Mouse (Mus musculus) G1E (cell line): Measurements from ENCODE around the gene Cnksr1. TPM values are rescaled to one million over a fixed set of nuclear protein-coding genes. Genes with fewer than 3 reads are reported as not detected.

ENCODE experiments used
- ATAC-seq: 2 replicates; pipeline ENCODE4 v1.8.0; 2016; ENCODE audit warnings: mild to moderate bottlenecking; ENCODE audit not compliant: insufficient number of reproducible peaks, poor library complexity, low FRiP score, severe bottlenecking; ENCODE audit errors: extremely low read depth
- DNase-seq: peaks from one replicate; pipeline ENCODE4 v3.0.0; 2012; ENCODE audit warnings: low spot score
- H3K27me3 ChIP-seq: 2 replicates; pipeline ENCODE4 v1.6.1; 2012; ENCODE audit warnings: mild to moderate bottlenecking, low read length, inconsistent platforms; ENCODE audit not compliant: insufficient read depth
- H3K36me3 ChIP-seq: replicated peaks from 2 replicates; pipeline ENCODE3; 2012; ENCODE audit warnings: mild to moderate bottlenecking, inconsistent platforms
- H3K4me1 ChIP-seq: 2 replicates; pipeline ENCODE4 v1.6.1; 2012; ENCODE audit warnings: low read depth, low read length, inconsistent platforms, mixed read lengths; ENCODE audit not compliant: insufficient read depth
- H3K4me3 ChIP-seq: 2 replicates; pipeline ENCODE4 v1.5.1; 2012; ENCODE audit warnings: low read depth, mild to moderate bottlenecking, inconsistent platforms, low read length, moderate library complexity, mixed read lengths
- H3K9me3 ChIP-seq: replicated peaks from 2 replicates; pipeline ENCODE4 v1.6.1; 2012; ENCODE audit warnings: inconsistent platforms
- CTCF ChIP-seq: IDR thresholded peaks from 2 replicates; pipeline ENCODE4 v1.5.1; 2012; ENCODE audit warnings: low read depth, low read length, inconsistent platforms, mixed read lengths
- GATA1 ChIP-seq: IDR thresholded peaks from 2 replicates; pipeline ENCODE4 v1.6.1; 2012; ENCODE audit warnings: borderline replicate concordance, low read length, inconsistent platforms, mixed read lengths
- GATA2 ChIP-seq: IDR thresholded peaks from 2 replicates; pipeline ENCODE4 v1.6.1; 2012; ENCODE audit warnings: low read depth, low read length, inconsistent platforms, borderline replicate concordance
- POLR2AphosphoS5 ChIP-seq: IDR thresholded peaks from 2 replicates; pipeline ENCODE4 v1.6.1; 2012; ENCODE audit warnings: low read depth, low read length, inconsistent platforms; ENCODE audit not compliant: insufficient replicate concordance
- TAL1 ChIP-seq: conservative IDR thresholded peaks from 2 replicates; pipeline ENCODE4 v1.6.1; 2012; ENCODE audit warnings: low read depth, low read length, inconsistent platforms, mixed read lengths
- polyA plus RNA-seq: library from polyadenylated mRNA; stranded (reverse); fragments of >175 nt; gene quantifications from 2 replicates; pipeline ENCODE4 v1.2.3, GENCODE M21; 2012
- total RNA-seq, 2 experiments: library from RNA; stranded (forward) in 1 of 2; stranded (reverse) in 1 of 2; fragments of 200-1000 nt in 1 of 2; fragments of >200 nt in 1 of 2; fragmentation: Nextera tagmentation in 1 of 2; gene quantifications; 2 replicates each; pipeline ENCODE4 v1.2.3; 2014 to 2017

The Cnksr1 gene
- total and polyA plus RNA-seq, 3 experiments = 0.44 TPM; not detected in 2

GRCm38 (mm10) chr4:134250116-134250929 is 12.1 kb upstream of the Cnksr1 start:
- Histone ChIP-seq H3K4me1 (peaks cover 36% of the 10 kb centered on the region), H3K4me3 (peak overlapping the region; percentile 60; the same call in 1 of the 2 replicates), H3K27me3 (peaks cover 92% of the 10 kb centered on the region), H3K36me3 (no peaks in the 10 kb centered on the region), H3K9me3 (peaks cover 13% of the 10 kb centered on the region)
- TF ChIP-seq GATA2 (no peak), TAL1 (no peak), CTCF (no peak), GATA1 (no peak), POLR2AphosphoS5 (no peak)
- no peak for ATAC-seq
- no peak for DNase-seq

GRCm38 (mm10) chr4:134249651-134250050 is 11.5 kb upstream of the Cnksr1 start:
- TF ChIP-seq CTCF (0 out of 2 replicates have a peak, but pooled peaks have one; percentile 10), POLR2AphosphoS5 (no peak), GATA1 (no peak)
- Histone ChIP-seq H3K36me3 (peaks cover under 1% of the 10 kb centered on the region), H3K9me3 (peaks cover 13% of the 10 kb centered on the region), H3K4me1 (peaks cover 39% of the 10 kb centered on the region), H3K4me3 (peak overlapping the region; percentile 60; the same call in 1 of the 2 replicates), H3K27me3 (peaks cover 86% of the 10 kb centered on the region)
- ATAC-seq (no peak), DNase-seq (peak; percentile 65)

GRCm38 (mm10) chr4:134246719-134247258 is 8.6 kb upstream of the Cnksr1 start, which contains the start of gene Gm30191:
Gene Gm30191, plus strand, starts transcription at chr4:134246935.
- TF ChIP-seq GATA2 (no peak), GATA1 (no peak), TAL1 (no peak), CTCF (no peak)
- H3K9me3 ChIP-seq = peaks cover 10% of the 10 kb centered on the region
- H3K4me1 ChIP-seq = peaks cover 48% of the 10 kb centered on the region
- peaks cover 58% of the 10 kb centered on the region for H3K27me3 ChIP-seq
- peak within 1 kb of the TSS; percentile 86; the same call in 1 of the 2 replicates for H3K4me3 ChIP-seq
- ATAC-seq (no peak), DNase-seq (no peak)
- peaks cover 20% of the 10 kb centered on the region for H3K36me3 ChIP-seq

- TF ChIP-seq GATA2 = no peak
- H3K36me3 ChIP-seq = peaks cover 20% of the 10 kb centered on the region
- H3K4me1 ChIP-seq = peaks cover 42% of the 10 kb centered on the region
- ATAC-seq (no peak), DNase-seq (no peak)
- peaks cover 5% of the 10 kb centered on the region for H3K9me3 ChIP-seq
- peaks cover 52% of the 10 kb centered on the region for H3K27me3 ChIP-seq
- no peak overlapping the region for H3K4me3 ChIP-seq
Measured at GRCm38 (mm10) chr4:134246256-134246655, 8.1 kb upstream of the Cnksr1 start.

GRCm38 (mm10) chr4:134245148-134245843 is 7.1 kb upstream of the Cnksr1 start, which contains the start of gene Zfp593:
Gene Zfp593, minus strand, starts transcription at chr4:134245592.
- Histone ChIP-seq H3K36me3 (peaks cover 20% of the 10 kb centered on the region), H3K4me1 (peaks cover 37% of the 10 kb centered on the region), H3K4me3 (peak within 1 kb of the TSS; percentile 86), H3K27me3 (peaks cover 43% of the 10 kb centered on the region), H3K9me3 (no peaks in the 10 kb centered on the region)
- ATAC-seq (peak; percentile 87), DNase-seq (peak; percentile 99)
- TF ChIP-seq GATA1 (no peak), CTCF (peak; percentile 47; the same call in 1 of the 2 replicates)

GRCm38 (mm10) chr4:134243516-134244250 is 5.5 kb upstream of the Cnksr1 start, which contains the start of gene E130218I03Rik:
Gene E130218I03Rik, plus strand, starts transcription at chr4:134243662.
- H3K4me3 ChIP-seq = peak within 1 kb of the TSS; percentile 86
- no peaks in the 10 kb centered on the region for H3K9me3 ChIP-seq
- DNase-seq (no peak), ATAC-seq (no peak)
- peaks cover 30% of the 10 kb centered on the region for H3K27me3 ChIP-seq
- peaks cover 30% of the 10 kb centered on the region for H3K4me1 ChIP-seq
- TF ChIP-seq CTCF (no peak), POLR2AphosphoS5 (no peak), TAL1 (no peak), GATA2 (no peak), GATA1 (no peak)
- H3K36me3 ChIP-seq = peaks cover 20% of the 10 kb centered on the region
